Mouse (Mus musculus) intestine, postnatal 0 days (tissue): Measurements from ENCODE around the gene Coq8a. TPM values are rescaled to one million over a fixed set of nuclear protein-coding genes. Genes with fewer than 3 reads are reported as not detected.

Experiments
- ATAC-seq: fragments of 200-750 bp; cut with Nextera tagmentation; 2 replicates; pipeline ENCODE4 v1.8.0; 2017; ENCODE audit warnings: mild to moderate bottlenecking, moderate TSS enrichment, moderate library complexity
- H3K27ac ChIP-seq: fragments of 300-500 bp; sonication (generic); 2 replicates; pipeline ENCODE4 v1.5.1; 2014; ENCODE audit warnings: mild to moderate bottlenecking, low read depth, low read length, moderate library complexity
- H3K27me3 ChIP-seq: fragments of 300-500 bp; sonication (generic); replicated peaks from 2 replicates; pipeline ENCODE4 v1.6.1; 2014; ENCODE audit warnings: low read length, mixed read lengths; ENCODE audit not compliant: control insufficient read depth, insufficient read depth
- H3K36me3 ChIP-seq: fragments of 300-500 bp; sonication (generic); 2 replicates; pipeline ENCODE4 v1.6.1; 2014; ENCODE audit warnings: mild to moderate bottlenecking, moderate library complexity; ENCODE audit not compliant: control insufficient read depth, insufficient read depth
- H3K4me1 ChIP-seq: fragments of 300-500 bp; sonication (generic); replicated peaks from 2 replicates; pipeline ENCODE4 v1.6.1; 2014; ENCODE audit warnings: antibody characterized with exemption, low read length, mixed read lengths; ENCODE audit not compliant: control insufficient read depth, insufficient read depth
- H3K4me2 ChIP-seq: fragments of 300-500 bp; sonication (generic); replicated peaks from 2 replicates; pipeline ENCODE4 v1.6.1; 2014; ENCODE audit warnings: low read depth, mild to moderate bottlenecking, moderate library complexity
- H3K4me3 ChIP-seq: fragments of 300-500 bp; sonication (generic); 2 replicates; pipeline ENCODE4 v1.5.1; 2014; ENCODE audit warnings: low read depth, low read length
- H3K9ac ChIP-seq: fragments of 300-500 bp; sonication (generic); 2 replicates; pipeline ENCODE4 v1.6.1; 2014; ENCODE audit warnings: mild to moderate bottlenecking, low read depth, low read length
- H3K9me3 ChIP-seq: fragments of 300-500 bp; sonication (generic); 2 replicates; pipeline ENCODE4 v1.6.1; 2016; ENCODE audit warnings: mixed run types; ENCODE audit not compliant: control insufficient read depth
- CTCF ChIP-seq: sonication (generic); IDR thresholded peaks from 2 replicates; pipeline ENCODE4 v1.5.1; 2016; ENCODE audit warnings: low read depth, mild to moderate bottlenecking, control low read depth, antibody characterized with exemption, moderate library complexity
- WGBS: fragments of 180-500 bp; shearing (Covaris S2); extraction: QIAGEN DNeasy Blood & Tissue Kit; methylation state at CpG from one replicate; pipeline ENCODE4 v1.1.7; 2014; 5-methylcytosine and 5-hydroxymethylcytosine counted together
- polyA plus RNA-seq: library from polyadenylated mRNA; unstranded; fragments of >200 nt; fragmentation: Nextera tagmentation; extraction: Ambion mirVana; gene quantifications from 2 replicates; pipeline ENCODE4 v1.2.1, GENCODE M21; 2015

Coq8a gene
- polyA plus RNA-seq, 1 experiment from 2014 or later: 28.6 TPM

DNA sequence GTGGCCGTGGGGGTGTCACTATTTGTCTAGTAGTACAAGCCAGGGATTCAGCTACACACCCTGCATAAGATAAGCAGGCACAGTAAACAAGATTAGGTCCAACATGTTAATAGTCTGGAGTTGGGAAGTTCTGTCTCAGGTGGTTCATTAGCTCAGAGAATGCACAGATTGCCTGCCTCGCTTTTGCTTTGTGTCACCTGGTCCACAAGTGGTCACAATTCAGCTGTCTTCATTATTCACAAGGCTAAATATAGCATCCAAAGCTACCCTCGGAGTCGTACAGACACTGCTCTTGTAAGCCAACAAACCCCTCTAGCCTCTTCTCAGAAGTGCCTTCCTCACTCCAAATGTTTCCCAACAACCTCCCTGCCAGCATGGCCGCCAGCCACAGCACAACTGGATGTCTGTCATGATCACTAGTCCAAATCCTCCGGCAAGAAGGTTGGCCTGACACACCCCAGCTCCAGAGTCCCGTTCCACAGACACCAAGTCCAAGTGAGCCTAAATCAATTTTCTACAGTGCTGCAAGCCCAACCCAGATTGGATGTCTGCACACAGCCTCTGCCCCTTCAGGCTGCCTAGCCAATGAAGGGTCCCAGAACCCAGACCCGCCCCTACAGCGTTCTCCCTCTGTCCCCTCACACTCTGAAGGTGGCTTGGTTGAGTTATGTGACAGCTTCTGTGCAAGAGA lies 4.5 kb downstream of the Coq8a start:
- Histone ChIP-seq H3K9me3 (no peaks in the 10 kb centered on the region), H3K9ac (peak overlapping the region; percentile 62), H3K27me3 (no peaks in the 10 kb centered on the region), H3K27ac (peak overlapping the region; percentile 70), H3K4me3 (peak overlapping the region; percentile 68), H3K4me1 (peaks cover 7% of the 10 kb centered on the region), H3K4me2 (peak overlapping the region; percentile 93), H3K36me3 (no peaks in the 10 kb centered on the region)
- 11% methylated on average over 9 of the region's 9 CpGs for WGBS
- no peak for TF ChIP-seq CTCF
- ATAC-seq: peak; percentile 56

- peaks cover 7% of the 10 kb centered on the region for H3K4me1 ChIP-seq
- no peaks in the 10 kb centered on the region for H3K9me3 ChIP-seq
- no peak overlapping the region for H3K27ac ChIP-seq
- no peak for ATAC-seq
- H3K36me3 ChIP-seq: no peaks in the 10 kb centered on the region
- no peak for TF ChIP-seq CTCF
- H3K9ac ChIP-seq: no peak overlapping the region
- WGBS: 72% methylated on average over 9 of the region's 9 CpGs
- H3K4me3 ChIP-seq: 0 out of 2 replicates have a peak overlapping the region, but pooled peaks have one; percentile 68
- H3K4me2 ChIP-seq: peak overlapping the region; percentile 93
- H3K27me3 ChIP-seq: no peaks in the 10 kb centered on the region
These were observed 5.4 kb downstream of the Coq8a start for GRCm38 (mm10) chr1:180194048-180194447.

GRCm38 (mm10) chr1:180193391-180193935 lies 5.9 kb downstream of the Coq8a start:
- H3K36me3 ChIP-seq: no peaks in the 10 kb centered on the region
- H3K4me2 ChIP-seq: peak overlapping the region; percentile 40
- ATAC-seq: no peak
- 57% methylated on average over 8 of the region's 8 CpGs for WGBS
- no peak overlapping the region for H3K9ac ChIP-seq
- H3K4me3 ChIP-seq: no peak overlapping the region
- peaks cover 7% of the 10 kb centered on the region for H3K4me1 ChIP-seq
- H3K9me3 ChIP-seq: no peaks in the 10 kb centered on the region
- H3K27me3 ChIP-seq: no peaks in the 10 kb centered on the region
- TF ChIP-seq CTCF: no peak
- H3K27ac ChIP-seq: no peak overlapping the region

DNA sequence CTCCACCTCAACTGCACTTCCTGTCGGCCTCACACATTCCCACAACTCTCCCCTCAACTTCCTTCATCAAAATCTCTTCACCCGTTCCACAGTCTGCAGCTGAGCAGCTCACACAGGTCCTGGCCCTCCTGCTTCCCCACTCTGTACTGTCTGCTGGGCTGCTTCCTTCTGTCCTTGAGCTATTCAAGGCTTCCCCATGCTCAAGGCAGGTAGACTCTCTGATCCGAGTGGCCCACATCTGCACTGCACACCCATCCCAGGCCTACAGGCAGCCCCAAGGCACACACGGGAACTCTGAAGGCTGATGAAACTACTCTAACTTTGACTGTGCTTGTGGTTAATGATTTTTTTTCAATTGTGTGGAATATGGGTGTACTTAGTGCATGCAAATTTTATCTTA lies 6.5 kb downstream of the Coq8a start:
- H3K36me3 ChIP-seq: no peaks in the 10 kb centered on the region
- no peak overlapping the region for H3K4me3 ChIP-seq
- no peaks in the 10 kb centered on the region for H3K9me3 ChIP-seq
- H3K27me3 ChIP-seq: no peaks in the 10 kb centered on the region
- TF ChIP-seq CTCF: no peak
- ATAC-seq: no peak
- no peak overlapping the region for H3K27ac ChIP-seq
- H3K9ac ChIP-seq: no peak overlapping the region
- 37% methylated on average over 4 of the region's 4 CpGs for WGBS
- peaks cover 7% of the 10 kb centered on the region for H3K4me1 ChIP-seq
- H3K4me2 ChIP-seq: peak overlapping the region; percentile 40

- H3K4me2 ChIP-seq: no peak overlapping the region
- WGBS: 70% methylated on average over 7 of the region's 7 CpGs
- H3K9me3 ChIP-seq: no peaks in the 10 kb centered on the region
- H3K4me3 ChIP-seq: no peak overlapping the region
- H3K27ac ChIP-seq: no peak overlapping the region
- H3K36me3 ChIP-seq: no peaks in the 10 kb centered on the region
- H3K4me1 ChIP-seq: peaks cover 7% of the 10 kb centered on the region
- H3K9ac ChIP-seq: no peak overlapping the region
- no peak for ATAC-seq
- no peak for TF ChIP-seq CTCF
- no peaks in the 10 kb centered on the region for H3K27me3 ChIP-seq
These were observed 7.7 kb downstream of the Coq8a start for GRCm38 (mm10) chr1:180191651-180192220.

- no peak for ATAC-seq
- H3K4me2 ChIP-seq: no peak overlapping the region
- no peak overlapping the region for H3K9ac ChIP-seq
- H3K4me3 ChIP-seq: no peak overlapping the region
- no peak overlapping the region for H3K27ac ChIP-seq
- peaks cover 4% of the 10 kb centered on the region; the same call in 1 of the 2 replicates for H3K4me1 ChIP-seq
- H3K27me3 ChIP-seq: no peaks in the 10 kb centered on the region
- no peaks in the 10 kb centered on the region for H3K9me3 ChIP-seq
- no peak for TF ChIP-seq CTCF
- WGBS: 72% methylated on average over 8 of the region's 8 CpGs
- H3K36me3 ChIP-seq: no peaks in the 10 kb centered on the region
These were observed 8.3 kb downstream of the Coq8a start for GRCm38 (mm10) chr1:180191112-180191511.
